Mouse (Mus musculus) CD4-positive, CD25-positive, alpha-beta regulatory T cell, adult 2 months (primary cell): ENCODE results near the gene Secisbp2l.

ENCODE experiments used
- DNase-seq: peaks from one replicate; pipeline ENCODE4 v3.0.0-alpha.2; 2012; ENCODE audit warnings: low read depth, low spot score

Gene Secisbp2l

GRCm38 (mm10) chr2:125784392-125784791 lies 1.7 kb upstream of the Secisbp2l start:
- no peak for DNase-seq

- peak; percentile 18 for DNase-seq
These were observed 1.2 kb upstream of the Secisbp2l start for GRCm38 (mm10) chr2:125783868-125784267.

- no peak for DNase-seq
These were observed 522 bp downstream of the Secisbp2l start for GRCm38 (mm10) chr2:125781978-125782718.

DNA sequence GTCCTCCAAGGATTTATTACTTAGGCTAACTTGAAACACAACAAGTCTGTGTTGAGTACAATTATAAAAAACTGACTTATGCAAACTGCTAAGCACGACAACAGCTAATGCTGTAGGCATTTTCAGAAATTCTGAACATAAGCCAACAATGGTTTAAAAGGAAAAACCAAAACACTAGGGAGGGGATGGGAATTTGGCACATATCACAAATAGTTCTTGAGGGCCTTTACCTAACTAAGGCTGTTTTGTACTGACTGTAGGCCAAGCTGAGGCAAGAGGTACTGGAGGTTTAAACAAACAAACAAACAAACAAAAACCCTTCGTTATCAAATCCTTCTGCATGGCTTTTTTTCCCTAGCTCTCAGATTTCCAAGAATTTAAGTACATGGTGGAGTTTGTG lies 1.7 kb downstream of the Secisbp2l start:
- no peak for DNase-seq

DNA sequence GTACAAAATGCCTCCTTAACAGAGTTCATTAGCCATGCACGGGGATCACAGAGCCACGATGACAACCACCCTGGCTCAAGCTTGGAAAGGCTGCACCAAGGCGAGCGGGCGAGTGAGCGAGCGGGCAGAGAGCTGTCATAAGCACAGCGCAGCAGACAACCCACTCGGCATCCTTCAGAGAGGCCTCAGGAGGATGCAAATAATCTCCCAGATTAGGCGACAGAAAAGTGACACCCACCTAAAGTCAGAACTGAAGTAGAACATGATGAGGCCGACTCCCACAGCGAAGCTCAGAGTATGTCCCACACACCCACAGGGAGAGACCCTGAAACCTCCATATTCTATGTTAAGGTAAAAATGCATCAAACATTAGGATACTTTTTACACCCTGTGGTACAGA lies 4.3 kb downstream of the Secisbp2l start:
- no peak for DNase-seq

DNA sequence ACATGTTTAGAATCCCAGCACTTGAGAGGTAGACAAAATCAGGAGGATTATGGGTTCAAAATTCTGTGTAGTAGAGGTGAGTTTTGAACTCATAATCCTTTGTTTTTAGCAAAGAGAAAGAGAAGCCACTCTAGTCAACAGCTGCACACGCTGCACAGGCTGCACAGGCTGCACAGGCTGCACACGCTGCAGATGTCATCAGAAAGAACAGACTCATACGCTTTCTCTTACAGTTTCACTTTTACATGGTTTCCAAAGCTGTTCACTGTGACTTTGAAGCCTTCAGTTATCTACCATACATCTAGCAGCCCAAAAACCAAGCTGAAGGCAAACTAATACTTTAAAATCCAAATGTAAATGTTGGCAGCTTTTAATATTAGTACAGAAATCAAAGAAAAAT lies 5.7 kb downstream of the Secisbp2l start:
- peak; percentile 65 for DNase-seq

DNA sequence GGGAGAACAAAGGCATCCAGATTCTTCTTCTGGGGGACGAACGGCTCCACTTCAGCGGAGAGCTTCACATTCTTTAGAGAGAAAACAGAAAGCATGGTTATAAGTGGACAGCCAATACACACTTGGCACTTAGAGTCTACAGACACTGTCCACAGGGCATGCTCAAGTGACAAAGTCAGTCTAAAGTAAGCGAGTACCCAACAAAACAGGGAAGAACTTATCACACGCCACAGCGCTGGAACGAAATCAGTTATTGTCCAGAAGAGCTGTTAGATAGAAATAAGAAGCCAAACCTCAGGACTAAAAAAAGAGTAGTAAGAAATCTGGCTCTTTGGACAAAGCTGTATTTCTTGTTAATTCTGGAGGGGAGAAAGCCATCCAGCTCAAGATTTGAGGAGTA lies 7.0 kb downstream of the Secisbp2l start:
- DNase-seq = no peak

GRCm38 (mm10) chr2:125774846-125775245 lies 7.8 kb downstream of the Secisbp2l start:
- no peak for DNase-seq

- DNase-seq = peak; percentile 60
These were observed 17.6 kb downstream of the Secisbp2l start for GRCm38 (mm10) chr2:125765029-125765428.

GRCm38 (mm10) chr2:125764531-125764930 lies 18.1 kb downstream of the Secisbp2l start:
- DNase-seq = no peak

- DNase-seq = no peak
These were observed 33.3 kb downstream of the Secisbp2l start for GRCm38 (mm10) chr2:125749330-125749729.

DNA sequence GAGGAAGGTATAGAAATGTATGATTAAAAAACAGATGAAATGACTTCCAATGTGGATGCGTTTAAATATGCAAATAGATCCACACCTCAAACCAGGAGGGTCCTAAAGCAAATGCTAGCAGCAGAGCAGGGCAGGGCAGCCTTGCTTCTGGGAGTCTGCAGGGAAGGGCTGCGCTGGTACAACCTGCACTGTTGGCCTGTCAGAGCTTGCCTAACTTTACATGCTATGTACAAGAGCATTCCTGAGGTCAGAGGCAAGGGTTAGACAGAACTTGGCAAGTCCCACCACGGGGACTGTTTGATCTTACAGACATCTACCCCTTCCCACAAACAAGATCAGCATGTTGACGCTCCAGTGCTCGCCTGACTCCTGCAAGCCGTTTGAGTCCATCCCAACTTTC lies 43.3 kb downstream of the Secisbp2l start:
- DNase-seq = no peak

GRCm38 (mm10) chr2:125738718-125739117 lies 44.0 kb downstream of the Secisbp2l start:
- no peak for DNase-seq

GRCm38 (mm10) chr2:125736025-125736343 lies 46.7 kb downstream of the Secisbp2l start:
- DNase-seq = no peak

GRCm38 (mm10) chr2:125735333-125736024 lies 47.2 kb downstream of the Secisbp2l start:
- DNase-seq = peak; percentile 54

DNA sequence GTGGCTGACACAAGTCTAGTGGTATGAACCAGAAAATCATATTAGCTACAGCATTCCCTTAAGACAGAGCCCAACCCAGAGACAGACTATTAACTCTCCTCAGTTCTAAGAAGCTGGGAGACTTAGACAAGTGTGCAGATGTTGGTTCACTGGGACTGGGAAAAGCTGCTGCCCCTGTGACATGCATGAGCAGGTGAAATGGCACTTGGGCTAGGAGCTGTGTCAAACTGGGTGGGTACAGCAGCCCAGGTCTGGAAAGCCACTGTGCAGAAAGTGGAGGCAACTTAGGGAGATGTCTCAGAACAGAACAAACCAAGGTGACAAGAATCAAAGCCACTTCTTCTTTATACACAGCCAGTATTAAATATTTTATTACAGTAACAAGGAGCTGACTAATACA lies 47.9 kb downstream of the Secisbp2l start:
- DNase-seq = no peak

DNA sequence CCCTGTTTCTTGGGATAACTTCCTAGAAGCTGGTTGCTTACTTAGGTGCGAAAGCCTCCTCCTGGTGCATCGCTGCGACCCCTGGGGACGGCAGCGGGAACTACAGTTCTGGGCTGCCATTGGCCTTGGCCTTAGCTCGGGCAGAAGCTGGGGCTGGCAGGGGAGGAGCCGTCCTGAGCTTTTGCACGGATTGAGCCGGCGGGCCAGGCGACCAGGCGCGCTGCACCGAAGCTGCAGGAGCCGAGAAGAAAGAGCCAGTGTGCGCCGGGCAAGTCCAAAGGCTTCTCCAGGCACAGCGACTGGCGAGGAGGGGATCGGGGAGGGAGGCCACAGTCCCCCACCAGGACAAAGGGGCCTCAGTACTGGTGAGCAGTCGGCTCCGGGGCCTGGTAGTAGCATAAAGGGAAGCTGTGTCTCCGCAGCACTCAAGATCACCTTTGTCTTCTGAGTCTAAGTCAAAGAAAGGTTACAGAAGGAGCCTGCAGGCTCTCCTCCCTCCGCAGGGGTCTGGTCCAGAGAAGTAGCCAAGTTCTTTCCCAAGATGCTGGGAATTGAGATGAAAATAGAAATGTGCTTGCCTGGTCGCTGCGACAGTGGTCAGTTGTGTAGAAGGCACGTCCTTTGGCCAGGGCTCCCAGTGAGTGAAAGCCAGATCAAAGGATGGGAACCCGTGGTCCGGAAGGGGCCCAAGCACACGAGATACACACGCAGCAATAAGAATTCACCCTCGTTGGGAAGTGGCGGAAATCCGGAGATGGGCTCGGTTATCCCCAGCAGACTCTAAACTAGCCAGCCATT lies 50.7 kb downstream of the Secisbp2l start:
- peak; percentile 91 for DNase-seq

- DNase-seq = peak; percentile 64
These were observed 58.0 kb downstream of the Secisbp2l start for GRCm38 (mm10) chr2:125724546-125725114.

GRCm38 (mm10) chr2:125724086-125724430 lies 58.6 kb downstream of the Secisbp2l start, which contains the start of gene Shc4:
Shc4 (minus strand) TSS chr2:125724148.
- DNase-seq = peak; percentile 26

- peak; percentile 50 for DNase-seq
These were observed 59.1 kb downstream of the Secisbp2l start for GRCm38 (mm10) chr2:125723408-125724085.

GRCm38 (mm10) chr2:125723086-125723407 lies 59.6 kb downstream of the Secisbp2l start:
- no peak for DNase-seq

- DNase-seq = no peak
These were observed 66.1 kb downstream of the Secisbp2l start for GRCm38 (mm10) chr2:125716599-125716998.
